Mouse (Mus musculus): ENCODE data around the gene Gm45062. TPM values are rescaled to one million over a fixed set of nuclear protein-coding genes. Genes with fewer than 3 reads are reported as not detected.

The Gm45062 gene
- polyA plus RNA-seq, 1 experiment = 17.1 TPM

Other genes starting within 250 kb of the Gm45062 start
- 0.72 and 1.0 TPM in 2 replicates for gene Col28a1, start 66.8 kb upstream of the Gm45062 start, polyA plus RNA-seq (2012; rRNA removed)
- 9.9 and 11.6 TPM in 2 replicates for gene Mios, start 50.2 kb upstream of the Gm45062 start, polyA plus RNA-seq (2012; rRNA removed)
- 17.2 and 17.7 TPM in 2 replicates for gene Rpa3, start 277 bp upstream of the Gm45062 start, polyA plus RNA-seq (2012; rRNA removed)
- gene Umad1, start 162 bp upstream of the Gm45062 start, polyA plus RNA-seq (2012; rRNA removed) = 32.9 and 36.1 TPM in 2 replicates

Data from frontal cortex, adult 2 months (tissue).